Mouse (Mus musculus) thymus, adult 2 months (tissue): ENCODE results near the gene Zc3h10. TPM values are rescaled to one million over a fixed set of nuclear protein-coding genes. Genes with fewer than 3 reads are reported as not detected.

Experiments
- DNase-seq: peaks from one replicate; pipeline ENCODE4 v3.0.0; 2021
- H3K27ac ChIP-seq: fragments of 200-500 bp; 2 replicates; pipeline ENCODE4 v1.5.1; 2012; ENCODE audit warnings: low read length, control low read depth; ENCODE audit not compliant: control insufficient read depth, insufficient read depth
- H3K27me3 ChIP-seq: fragments of 200-500 bp; 2 replicates; pipeline ENCODE4 v1.6.1; 2012; ENCODE audit warnings: mild to moderate bottlenecking, low read length, moderate library complexity, mixed read lengths; ENCODE audit not compliant: control insufficient read depth, insufficient read depth
- H3K36me3 ChIP-seq: fragments of 200-500 bp; 2 replicates; pipeline ENCODE4 v1.6.1; 2012; ENCODE audit warnings: mild to moderate bottlenecking, low read length, moderate library complexity; ENCODE audit not compliant: control insufficient read depth, insufficient read depth
- H3K4me1 ChIP-seq: fragments of 200-500 bp; replicated peaks from 2 replicates; pipeline ENCODE4 v1.6.1; 2012; ENCODE audit warnings: low read length; ENCODE audit not compliant: control insufficient read depth, insufficient read depth
- H3K4me3 ChIP-seq: fragments of 200-500 bp; 2 replicates; pipeline ENCODE4 v1.5.1; 2012; ENCODE audit warnings: mild to moderate bottlenecking, low read length, control low read depth, moderate library complexity; ENCODE audit not compliant: control insufficient read depth, insufficient read depth
- CTCF ChIP-seq: fragments of 200-500 bp; IDR thresholded peaks from 2 replicates; pipeline ENCODE4 v1.5.1; 2012; ENCODE audit warnings: mild to moderate bottlenecking, control low read depth, low read length, moderate library complexity, borderline replicate concordance; ENCODE audit not compliant: control insufficient read depth, poor library complexity, insufficient read depth; ENCODE audit errors: extremely low read depth
- POLR2A ChIP-seq: fragments of 200-500 bp; IDR thresholded peaks from 2 replicates; pipeline ENCODE4 v1.6.1; 2012; ENCODE audit warnings: mild to moderate bottlenecking, low read length, control low read depth, moderate library complexity; ENCODE audit not compliant: control insufficient read depth, poor library complexity, insufficient read depth; ENCODE audit errors: extremely low read depth
- WGBS: fragments of 180-500 bp; shearing (Covaris S2); methylation state at CpG from one replicate; pipeline ENCODE4 v1.1.7; 2018; 5-methylcytosine and 5-hydroxymethylcytosine counted together
- polyA plus RNA-seq: library from polyadenylated mRNA; depleted of rRNA; stranded (reverse); fragments of >200 nt; gene quantifications from 2 replicates; pipeline ENCODE4 v1.2.3, GENCODE M21; 2012

Gene Zc3h10
- polyA plus RNA-seq, 1 experiment = 25.6 TPM

GRCm38 (mm10) chr10:128588136-128588535 lies 40.6 kb upstream of the Zc3h10 start:
- no peak for TF ChIP-seq CTCF
- TF ChIP-seq POLR2A = no peak
- H3K27ac ChIP-seq = no peak overlapping the region
- no peak overlapping the region for H3K4me3 ChIP-seq
- no peaks in the 10 kb centered on the region for H3K36me3 ChIP-seq
- whole genome bisulfite sequencing = 72% methylated on average over 1 of the region's 1 CpGs
- H3K27me3 ChIP-seq = peaks cover 2% of the 10 kb centered on the region; the same call in 1 of the 2 replicates
- H3K4me1 ChIP-seq = peaks cover 46% of the 10 kb centered on the region
- no peak for DNase-seq

- no peak; the same call in 1 of the 2 replicates for TF ChIP-seq CTCF
- peaks cover 2% of the 10 kb centered on the region; the same call in 1 of the 2 replicates for H3K27me3 ChIP-seq
- peaks cover 46% of the 10 kb centered on the region for H3K4me1 ChIP-seq
- DNase-seq = no peak
- H3K4me3 ChIP-seq = no peak overlapping the region
- no peaks in the 10 kb centered on the region for H3K36me3 ChIP-seq
- 33% methylated on average over 8 of the region's 8 CpGs for WGBS
- peak overlapping the region; percentile 31; the same call in 1 of the 2 replicates for H3K27ac ChIP-seq
These were observed 40.1 kb upstream of the Zc3h10 start for GRCm38 (mm10) chr10:128587697-128588096.

GRCm38 (mm10) chr10:128587120-128587519 lies 39.5 kb upstream of the Zc3h10 start:
- peaks cover 46% of the 10 kb centered on the region for H3K4me1 ChIP-seq
- no peak overlapping the region for H3K4me3 ChIP-seq
- WGBS = 4% methylated on average over 4 of the region's 4 CpGs
- peaks cover 2% of the 10 kb centered on the region; the same call in 1 of the 2 replicates for H3K27me3 ChIP-seq
- H3K27ac ChIP-seq = peak overlapping the region; percentile 31; the same call in 1 of the 2 replicates
- TF ChIP-seq CTCF (no peak), POLR2A (no peak)
- H3K36me3 ChIP-seq = no peaks in the 10 kb centered on the region
- DNase-seq = peak; percentile 53

GRCm38 (mm10) chr10:128586546-128586945 lies 39.0 kb upstream of the Zc3h10 start:
- Histone ChIP-seq H3K4me3 (no peak overlapping the region), H3K36me3 (no peaks in the 10 kb centered on the region), H3K4me1 (peaks cover 46% of the 10 kb centered on the region), H3K27ac (no peak overlapping the region), H3K27me3 (peaks cover 2% of the 10 kb centered on the region; the same call in 1 of the 2 replicates)
- 72% methylated on average over 1 of the region's 1 CpGs for WGBS
- DNase-seq = no peak
- TF ChIP-seq CTCF (no peak), POLR2A (no peak)

- Histone ChIP-seq H3K36me3 (no peaks in the 10 kb centered on the region), H3K27ac (peak overlapping the region; percentile 9; the same call in 1 of the 2 replicates), H3K4me3 (no peak overlapping the region), H3K27me3 (peaks cover 2% of the 10 kb centered on the region; the same call in 1 of the 2 replicates), H3K4me1 (peaks cover 44% of the 10 kb centered on the region)
- DNase-seq = peak; percentile 28
- WGBS = 45% methylated on average over 4 of the region's 4 CpGs
- TF ChIP-seq CTCF = no peak
- TF ChIP-seq POLR2A = no peak
These were observed 36.8 kb upstream of the Zc3h10 start for GRCm38 (mm10) chr10:128584386-128584785.

GRCm38 (mm10) chr10:128583644-128584043 lies 36.1 kb upstream of the Zc3h10 start:
- TF ChIP-seq POLR2A = no peak
- no peak for TF ChIP-seq CTCF
- H3K36me3 ChIP-seq = no peaks in the 10 kb centered on the region
- WGBS = 75% methylated on average over 7 of the region's 7 CpGs
- H3K4me3 ChIP-seq = no peak overlapping the region
- DNase-seq = no peak
- peaks cover 39% of the 10 kb centered on the region for H3K4me1 ChIP-seq
- no peaks in the 10 kb centered on the region for H3K27me3 ChIP-seq
- no peak overlapping the region for H3K27ac ChIP-seq

GRCm38 (mm10) chr10:128579731-128580130 lies 32.2 kb upstream of the Zc3h10 start:
- 58% methylated on average over 4 of the region's 4 CpGs for WGBS
- H3K36me3 ChIP-seq = no peaks in the 10 kb centered on the region

More at GRCm38 (mm10) chr10:128579731-128580130, 32.2 kb upstream of the Zc3h10 start:
- H3K4me1 ChIP-seq = peaks cover 18% of the 10 kb centered on the region
- TF ChIP-seq POLR2A = no peak
- no peak for TF ChIP-seq CTCF
- DNase-seq = no peak
- no peak overlapping the region for H3K27ac ChIP-seq
- H3K27me3 ChIP-seq = no peaks in the 10 kb centered on the region
- H3K4me3 ChIP-seq = no peak overlapping the region
